Mouse (Mus musculus) midbrain, embryonic 13.5 days (tissue): ENCODE data around the gene Aldh5a1. TPM values are rescaled to one million over a fixed set of nuclear protein-coding genes. Genes with fewer than 3 reads are reported as not detected.
"Not testable (repeated sequence)": the region's sequence is repeated elsewhere in the genome, so short reads cannot be mapped to it uniquely, and the experiment has no call there.

Experiments used
- ATAC-seq: fragments of 200-750 bp; cut with Nextera tagmentation; 2 replicates; pipeline ENCODE4 v1.8.0; 2017; ENCODE audit warnings: mild to moderate bottlenecking, moderate TSS enrichment, moderate library complexity
- H3K27ac ChIP-seq: fragments of 300-500 bp; sonication (generic); 2 replicates; pipeline ENCODE4 v1.5.1; 2015; ENCODE audit warnings: inconsistent platforms, mild to moderate bottlenecking, moderate library complexity
- H3K27me3 ChIP-seq: fragments of 300-500 bp; sonication (generic); 2 replicates; pipeline ENCODE4 v1.6.1; 2015; ENCODE audit warnings: mild to moderate bottlenecking, inconsistent platforms
- H3K36me3 ChIP-seq: fragments of 300-500 bp; sonication (generic); 2 replicates; pipeline ENCODE4 v1.6.1; 2015; ENCODE audit warnings: mild to moderate bottlenecking, inconsistent platforms
- H3K4me1 ChIP-seq: fragments of 300-500 bp; sonication (generic); replicated peaks from 2 replicates; pipeline ENCODE4 v1.6.1; 2015; ENCODE audit warnings: inconsistent platforms
- H3K4me2 ChIP-seq: fragments of 300-500 bp; sonication (generic); replicated peaks from 2 replicates; pipeline ENCODE4 v1.6.1; 2015; ENCODE audit warnings: moderate library complexity, mild to moderate bottlenecking, inconsistent platforms
- H3K4me3 ChIP-seq: fragments of 300-500 bp; sonication (generic); replicated peaks from 2 replicates; pipeline ENCODE4 v1.5.1; 2015; ENCODE audit warnings: mild to moderate bottlenecking, inconsistent platforms
- H3K9ac ChIP-seq: fragments of 300-500 bp; sonication (generic); replicated peaks from 2 replicates; pipeline ENCODE4 v1.6.1; 2015; ENCODE audit warnings: mild to moderate bottlenecking, inconsistent platforms
- H3K9me3 ChIP-seq: fragments of 300-500 bp; sonication (generic); 2 replicates; pipeline ENCODE4 v1.6.1; 2016; ENCODE audit warnings: mild to moderate bottlenecking, inconsistent platforms
- WGBS: fragments of 180-500 bp; shearing (Covaris S2); methylation state at CpG from one replicate; pipeline ENCODE4 v1.1.7; 2015; 5-methylcytosine and 5-hydroxymethylcytosine counted together
- polyA plus RNA-seq: library from polyadenylated mRNA; unstranded; fragments of >200 nt; fragmentation: Nextera tagmentation; extraction: Ambion mirVana; gene quantifications from 2 replicates; pipeline ENCODE4 v1.2.1, GENCODE M21; 2015

The Aldh5a1 gene
- polyA plus RNA-seq, result 7.5 and 7.9 TPM in 2 replicates

- peak; percentile 87 for ATAC-seq
- H3K27ac ChIP-seq, result peak within 1 kb of the TSS; percentile 84
- WGBS, result under 1% methylated on average over 75 of the region's 75 CpGs
- H3K9me3 ChIP-seq, result no peaks in the 10 kb centered on the region
- H3K27me3 ChIP-seq, result no peaks in the 10 kb centered on the region
- no peaks in the 10 kb centered on the region for H3K36me3 ChIP-seq
- peak within 1 kb of the TSS; percentile 93 for H3K9ac ChIP-seq
- H3K4me3 ChIP-seq, result peak within 1 kb of the TSS; percentile 88
- peaks cover 26% of the 10 kb centered on the region for H3K4me1 ChIP-seq
- H3K4me2 ChIP-seq, result peak within 1 kb of the TSS; percentile 78
Measured at GRCm38 (mm10) chr13:24937108-24937838, at the start of gene Aldh5a1. Gene Aldh5a1, minus strand, starts transcription at chr13:24937661.

- Histone ChIP-seq H3K4me2 (no peak overlapping the region), H3K4me1 (0 out of 2 replicates have a peak, but pooled peaks cover 4% of the 10 kb centered on the region), H3K27ac (no peak overlapping the region), H3K9me3 (no peaks in the 10 kb centered on the region), H3K9ac (no peak overlapping the region), H3K4me3 (no peak overlapping the region), H3K36me3 (peaks cover 13% of the 10 kb centered on the region), H3K27me3 (no peaks in the 10 kb centered on the region)
- peak; percentile 71 for ATAC-seq
- WGBS, result 46% methylated on average over 2 of the region's 2 CpGs
Measured at GRCm38 (mm10) chr13:24985435-24985834, 48.0 kb upstream of the Aldh5a1 start.

GRCm38 (mm10) chr13:24981031-24981430, 43.6 kb upstream of the Aldh5a1 start:
- ATAC-seq, result no peak

GRCm38 (mm10) chr13:24977820-24978342, 40.4 kb upstream of the Aldh5a1 start:
- Histone ChIP-seq H3K4me2 (no peak overlapping the region), H3K27ac (no peak overlapping the region), H3K27me3 (no peaks in the 10 kb centered on the region), H3K4me1 (no peaks in the 10 kb centered on the region), H3K4me3 (no peak overlapping the region), H3K9me3 (no peaks in the 10 kb centered on the region), H3K36me3 (0 out of 2 replicates have a peak, but pooled peaks cover 4% of the 10 kb centered on the region), H3K9ac (no peak overlapping the region)
- no peak for ATAC-seq
- 88% methylated on average over 5 of the region's 5 CpGs for WGBS

More at GRCm38 (mm10) chr13:24981031-24981430, 43.6 kb upstream of the Aldh5a1 start:
- Histone ChIP-seq H3K4me1 (0 out of 2 replicates have a peak, but pooled peaks cover 4% of the 10 kb centered on the region), H3K9me3 (no peaks in the 10 kb centered on the region), H3K36me3 (0 out of 2 replicates have a peak, but pooled peaks cover 4% of the 10 kb centered on the region), H3K4me3 (no peak overlapping the region), H3K4me2 (no peak overlapping the region), H3K27me3 (no peaks in the 10 kb centered on the region), H3K27ac (no peak overlapping the region), H3K9ac (no peak overlapping the region)
- WGBS, result 89% methylated on average over 6 of the region's 6 CpGs

- Histone ChIP-seq H3K36me3 (no peaks in the 10 kb centered on the region), H3K4me3 (no peak overlapping the region), H3K9me3 (no peaks in the 10 kb centered on the region), H3K9ac (no peak overlapping the region), H3K27me3 (no peaks in the 10 kb centered on the region), H3K4me1 (no peaks in the 10 kb centered on the region), H3K4me2 (no peak overlapping the region), H3K27ac (no peak overlapping the region)
- WGBS, result 81% methylated on average over 4 of the region's 4 CpGs
- ATAC-seq, result peak; percentile 30; the same call in 1 of the 2 replicates
Measured at GRCm38 (mm10) chr13:24976384-24976783, 38.9 kb upstream of the Aldh5a1 start.

DNA sequence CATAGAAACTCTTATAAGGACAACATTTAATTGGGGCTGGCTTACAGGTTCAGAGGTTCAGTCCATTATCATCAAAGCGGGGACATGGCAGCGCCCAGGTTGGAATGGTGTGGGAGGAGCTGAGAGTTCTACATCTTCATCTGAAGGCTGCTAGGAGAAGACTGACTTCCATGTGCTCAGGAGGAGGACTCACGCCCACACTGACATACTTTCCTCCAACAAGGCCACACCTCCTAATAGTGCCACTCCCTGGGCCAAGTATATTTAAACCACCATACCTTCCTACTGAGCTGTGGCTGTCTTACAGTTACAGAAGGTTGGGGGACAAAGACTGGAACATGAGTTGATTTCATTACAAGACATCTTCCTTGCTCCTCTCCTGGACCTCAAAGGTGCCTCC, 34.3 kb upstream of the Aldh5a1 start:
- H3K27me3 ChIP-seq, H3K4me3 ChIP-seq, ATAC-seq, H3K27ac ChIP-seq, H3K4me1 ChIP-seq, H3K4me2 ChIP-seq, H3K9me3 ChIP-seq, H3K9ac ChIP-seq, H3K36me3 ChIP-seq: not testable (repeated sequence)
- 89% methylated on average over 3 of the region's 3 CpGs for WGBS

- Histone ChIP-seq H3K4me3 (peak overlapping the region; percentile 31), H3K9me3 (no peaks in the 10 kb centered on the region), H3K4me1 (peaks cover 4% of the 10 kb centered on the region; the same call in 1 of the 2 replicates), H3K4me2 (peak overlapping the region; percentile 48), H3K27ac (no peak overlapping the region), H3K27me3 (no peaks in the 10 kb centered on the region; the same call in 1 of the 2 replicates), H3K9ac (peak overlapping the region; percentile 46; the same call in 1 of the 2 replicates), H3K36me3 (no peaks in the 10 kb centered on the region)
- WGBS, result 40% methylated on average over 5 of the region's 5 CpGs
- peak; percentile 63 for ATAC-seq
Measured at GRCm38 (mm10) chr13:24965846-24966201, 28.4 kb upstream of the Aldh5a1 start.

GRCm38 (mm10) chr13:24965130-24965845, 27.8 kb upstream of the Aldh5a1 start:
- Histone ChIP-seq H3K4me2 (peak overlapping the region; percentile 48), H3K9ac (peak overlapping the region; percentile 46; the same call in 1 of the 2 replicates), H3K4me1 (peaks cover 4% of the 10 kb centered on the region; the same call in 1 of the 2 replicates), H3K4me3 (peak overlapping the region; percentile 31), H3K27ac (no peak overlapping the region), H3K36me3 (no peaks in the 10 kb centered on the region), H3K27me3 (no peaks in the 10 kb centered on the region; the same call in 1 of the 2 replicates), H3K9me3 (no peaks in the 10 kb centered on the region)
- peak; percentile 53 for ATAC-seq
- WGBS, result 24% methylated on average over 15 of the region's 15 CpGs

- Histone ChIP-seq H3K4me1 (peaks cover 4% of the 10 kb centered on the region; the same call in 1 of the 2 replicates), H3K27me3 (no peaks in the 10 kb centered on the region; the same call in 1 of the 2 replicates), H3K36me3 (no peaks in the 10 kb centered on the region), H3K9ac (no peak overlapping the region), H3K4me3 (no peak overlapping the region), H3K9me3 (no peaks in the 10 kb centered on the region), H3K27ac (no peak overlapping the region), H3K4me2 (no peak overlapping the region)
- 85% methylated on average over 8 of the region's 8 CpGs for WGBS
- ATAC-seq, result no peak
Measured at GRCm38 (mm10) chr13:24962119-24962518, 24.7 kb upstream of the Aldh5a1 start.

- H3K36me3 ChIP-seq, result no peaks in the 10 kb centered on the region
- H3K4me2 ChIP-seq, result no peak overlapping the region
- no peak overlapping the region for H3K27ac ChIP-seq
- no peak overlapping the region for H3K4me3 ChIP-seq
- no peaks in the 10 kb centered on the region for H3K4me1 ChIP-seq
- H3K9me3 ChIP-seq, result no peaks in the 10 kb centered on the region
- H3K27me3 ChIP-seq, result no peaks in the 10 kb centered on the region; the same call in 1 of the 2 replicates
- ATAC-seq, result no peak
- WGBS, result 88% methylated on average over 3 of the region's 3 CpGs
- no peak overlapping the region for H3K9ac ChIP-seq
Measured at GRCm38 (mm10) chr13:24960084-24960483, 22.6 kb upstream of the Aldh5a1 start.

DNA sequence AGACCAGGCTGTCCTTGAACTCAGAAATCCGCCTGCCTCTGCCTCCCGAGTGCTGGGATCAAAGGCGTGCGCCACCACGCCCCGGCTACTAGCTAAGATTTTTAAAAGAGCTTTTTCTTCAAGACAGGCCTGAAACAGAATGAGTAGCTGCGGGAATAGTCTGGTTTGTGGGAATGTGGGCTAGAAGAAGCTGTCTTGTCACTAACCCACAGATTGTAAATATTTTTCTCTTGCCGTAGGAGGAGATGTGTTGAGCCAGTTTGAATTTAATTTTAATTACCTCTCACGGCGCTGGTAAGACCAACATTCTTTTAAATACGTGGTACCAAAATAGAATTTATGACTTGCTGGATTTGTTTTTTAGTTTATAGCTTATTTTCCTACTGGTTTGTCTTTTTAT, 21.2 kb upstream of the Aldh5a1 start:
- no peaks in the 10 kb centered on the region for H3K27me3 ChIP-seq
- no peaks in the 10 kb centered on the region for H3K36me3 ChIP-seq
- no peaks in the 10 kb centered on the region for H3K4me1 ChIP-seq
- ATAC-seq, result no peak
- H3K9me3 ChIP-seq, result no peaks in the 10 kb centered on the region
- no peak overlapping the region for H3K4me2 ChIP-seq
- H3K4me3 ChIP-seq, result no peak overlapping the region
- 91% methylated on average over 11 of the region's 11 CpGs for WGBS
- no peak overlapping the region for H3K27ac ChIP-seq
- no peak overlapping the region for H3K9ac ChIP-seq

DNA sequence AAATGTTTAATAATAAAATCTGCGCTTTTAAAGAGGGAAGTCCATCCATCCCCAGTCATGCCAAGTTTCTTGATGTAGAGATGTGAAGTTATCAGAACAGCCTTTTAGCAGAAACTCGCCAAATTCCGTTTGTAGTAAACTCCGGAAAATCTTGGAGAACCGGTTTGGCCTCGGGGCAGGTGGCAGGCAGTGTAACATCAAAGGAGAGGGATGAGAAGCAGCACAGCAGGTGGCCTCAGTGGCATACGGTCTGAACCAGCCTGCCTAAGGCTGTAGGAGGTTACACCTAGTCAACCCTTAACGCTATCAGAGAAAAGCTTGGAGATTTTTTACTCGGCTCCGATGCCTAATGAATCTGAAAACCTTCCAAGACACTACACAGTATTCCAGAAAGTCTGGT, 18.0 kb upstream of the Aldh5a1 start:
- H3K27ac ChIP-seq, result no peak overlapping the region
- WGBS, result 27% methylated on average over 10 of the region's 10 CpGs
- no peak for ATAC-seq

More for the DNA sequence above, 18.0 kb upstream of the Aldh5a1 start:
- H3K36me3 ChIP-seq, result no peaks in the 10 kb centered on the region
- H3K27me3 ChIP-seq, result no peaks in the 10 kb centered on the region
- no peak overlapping the region for H3K9ac ChIP-seq
- H3K9me3 ChIP-seq, result no peaks in the 10 kb centered on the region
- no peaks in the 10 kb centered on the region for H3K4me1 ChIP-seq
- no peak overlapping the region for H3K4me3 ChIP-seq
- H3K4me2 ChIP-seq, result no peak overlapping the region
